Mouse (Mus musculus): ENCODE measurements around the gene Hspa1b. TPM values are rescaled to one million over a fixed set of nuclear protein-coding genes. Genes with fewer than 3 reads are reported as not detected.
A peak's percentile ranks its signal among the peaks of the same experiment; 100 is the strongest.
"Not testable (repeated sequence)": the region's sequence is repeated elsewhere in the genome, so short reads cannot be mapped to it uniquely, and the experiment has no call there.

The Hspa1b gene
- polyA plus RNA-seq, 1 experiment from 2014 or later: 0.26 TPM

DNA sequence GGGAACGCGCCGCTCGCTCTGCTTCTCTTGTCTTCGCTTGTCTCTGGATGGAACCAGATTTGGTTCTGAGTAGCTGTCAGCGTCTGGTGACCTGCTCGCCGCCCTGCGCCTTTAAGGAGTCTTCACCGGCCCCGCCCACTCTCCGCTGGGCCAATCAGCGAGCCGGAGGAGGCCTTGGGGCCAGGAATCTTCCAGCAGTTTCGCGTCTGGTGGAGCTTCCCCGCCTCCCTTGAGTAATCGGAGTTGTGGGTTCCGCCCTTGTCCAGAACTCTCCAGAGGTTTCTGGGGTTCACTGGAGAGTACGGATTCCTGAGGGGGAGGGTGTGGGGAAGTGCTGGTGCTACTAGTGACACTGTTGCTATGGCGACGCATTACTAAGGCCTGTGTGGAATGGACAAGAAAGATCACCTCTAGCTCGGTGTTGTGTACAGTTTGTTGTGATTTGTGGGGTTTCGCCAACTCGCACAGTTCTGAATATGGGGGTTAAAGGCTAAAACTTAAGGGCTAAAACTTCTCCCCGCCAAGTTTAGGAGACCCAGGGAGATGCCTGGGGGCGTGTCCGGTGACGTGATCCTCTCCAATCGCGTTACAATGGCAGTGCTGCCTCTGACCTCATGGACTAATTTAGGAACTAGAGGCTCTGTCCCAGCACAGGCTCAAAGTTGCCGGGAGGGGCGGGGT lies 13.2 kb upstream of the Hspa1b start, which contains the start of the genes Hspa1a and Hspa1l:
Hspa1a (minus strand) TSS at position 88 of the 681 bp plus-strand sequence.
Hspa1l (plus strand) TSS at position 635 of the 681 bp plus-strand sequence.
- H3K9ac ChIP-seq (ENCODE audit: low read length): peak within 1 kb of the TSS; percentile 2; the same call in 1 of the 2 replicates
- not testable (repeated sequence) for H3K36me3 ChIP-seq (ENCODE audit: control insufficient read depth, insufficient read depth, low read length); H3K9me3 ChIP-seq (ENCODE audit: control insufficient read depth, low read length); H3K27ac ChIP-seq (ENCODE audit: low read depth, low read length); H3K4me1 ChIP-seq (ENCODE audit: control insufficient read depth, insufficient read depth, low read length)
- WGBS: under 1% methylated on average over 25 of the region's 33 CpGs
- H3K27me3 ChIP-seq (ENCODE audit: control insufficient read depth, insufficient read depth, low read length): peaks cover 20% of the 10 kb centered on the region
- peak within 1 kb of the TSS; percentile 18 for H3K4me3 ChIP-seq (ENCODE audit: low read depth, low read length)
- H3K4me2 ChIP-seq: peak within 1 kb of the TSS; percentile 44
- DNase-seq (ENCODE audit: low spot score, missing footprints) (peak; percentile 96), ATAC-seq (ENCODE audit: low FRiP score) (peak; percentile 96)

DNA sequence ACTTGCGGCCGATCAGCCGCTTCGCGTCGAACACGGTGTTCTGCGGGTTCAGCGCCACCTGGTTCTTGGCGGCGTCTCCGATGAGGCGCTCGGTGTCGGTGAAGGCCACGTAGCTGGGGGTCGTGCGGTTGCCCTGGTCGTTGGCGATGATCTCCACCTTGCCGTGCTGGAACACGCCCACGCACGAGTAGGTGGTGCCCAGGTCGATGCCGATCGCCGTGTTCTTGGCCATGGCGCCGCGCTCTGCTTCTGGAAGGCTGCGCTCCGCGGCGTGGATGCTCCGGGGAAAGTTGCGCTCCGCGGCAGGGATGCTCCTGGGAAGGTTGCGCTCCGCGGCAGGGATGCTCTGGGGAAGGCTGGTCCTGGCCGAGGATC lies 12.6 kb upstream of the Hspa1b start:
- peaks cover 20% of the 10 kb centered on the region for H3K27me3 ChIP-seq (ENCODE audit: control insufficient read depth, insufficient read depth, low read length)
- H3K4me2 ChIP-seq: peak overlapping the region; percentile 44
- H3K9ac ChIP-seq (ENCODE audit: low read length); H3K27ac ChIP-seq (ENCODE audit: low read depth, low read length); H3K9me3 ChIP-seq (ENCODE audit: control insufficient read depth, low read length); H3K36me3 ChIP-seq (ENCODE audit: control insufficient read depth, insufficient read depth, low read length); DNase-seq (ENCODE audit: low spot score, missing footprints); H3K4me1 ChIP-seq (ENCODE audit: control insufficient read depth, insufficient read depth, low read length): not testable (repeated sequence)
- H3K4me3 ChIP-seq (ENCODE audit: low read depth, low read length): peak overlapping the region; percentile 18; the same call in 1 of the 2 replicates
- 0% methylated on average over 15 of the region's 43 CpGs for WGBS
- ATAC-seq (ENCODE audit: low FRiP score): peak; percentile 70

- H3K27me3 ChIP-seq (ENCODE audit: control insufficient read depth, insufficient read depth, low read length): peaks cover 20% of the 10 kb centered on the region
- H3K27ac ChIP-seq (ENCODE audit: low read depth, low read length); H3K9me3 ChIP-seq (ENCODE audit: control insufficient read depth, low read length); H3K4me1 ChIP-seq (ENCODE audit: control insufficient read depth, insufficient read depth, low read length); H3K4me3 ChIP-seq (ENCODE audit: low read depth, low read length); H3K36me3 ChIP-seq (ENCODE audit: control insufficient read depth, insufficient read depth, low read length); DNase-seq (ENCODE audit: low spot score, missing footprints); H3K9ac ChIP-seq (ENCODE audit: low read length); ATAC-seq (ENCODE audit: low FRiP score); H3K4me2 ChIP-seq: not testable (repeated sequence)
- 26% methylated on average over 24 of the region's 37 CpGs for WGBS
These were observed 11.8 kb upstream of the Hspa1b start for GRCm38 (mm10) chr17:34970850-34971249.

DNA sequence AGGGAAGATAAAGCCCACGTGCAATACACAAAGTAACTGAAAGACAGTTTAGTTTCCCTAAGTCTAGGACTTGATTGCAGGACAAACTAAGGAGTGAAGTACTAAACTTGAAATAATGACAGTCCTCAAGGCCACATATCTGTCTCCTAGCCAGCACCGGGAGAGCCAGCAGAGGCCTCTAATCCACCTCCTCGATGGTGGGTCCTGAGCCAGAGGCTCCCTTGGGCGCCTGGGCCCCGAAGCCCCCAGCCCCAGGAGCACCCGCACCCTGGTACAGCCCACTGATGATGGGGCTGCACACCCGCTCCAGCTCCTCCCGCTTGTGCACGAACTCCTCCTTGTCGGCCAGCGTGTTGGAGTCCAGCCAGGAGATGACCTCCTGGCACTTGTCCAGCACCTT lies 10.8 kb upstream of the Hspa1b start, which contains the start of gene Gm20481:
Gm20481 (plus strand) TSS at position 91 of the 400 bp plus-strand sequence.
- H3K4me3 ChIP-seq (ENCODE audit: low read depth, low read length): not testable (repeated sequence)
- WGBS: 70% methylated on average over 6 of the region's 11 CpGs
- peaks cover 20% of the 10 kb centered on the region for H3K27me3 ChIP-seq (ENCODE audit: control insufficient read depth, insufficient read depth, low read length)

GRCm38 (mm10) chr17:34965627-34966026 lies 6.6 kb upstream of the Hspa1b start:
- no peaks in the 10 kb centered on the region for H3K9me3 ChIP-seq (ENCODE audit: control insufficient read depth, low read length)
- DNase-seq (ENCODE audit: low spot score, missing footprints) (no peak), ATAC-seq (ENCODE audit: low FRiP score) (no peak)
- H3K4me2 ChIP-seq: no peak overlapping the region
- H3K27me3 ChIP-seq (ENCODE audit: control insufficient read depth, insufficient read depth, low read length): peaks cover 20% of the 10 kb centered on the region
- H3K4me3 ChIP-seq (ENCODE audit: low read depth, low read length): no peak overlapping the region
- H3K27ac ChIP-seq (ENCODE audit: low read depth, low read length): no peak overlapping the region
- H3K9ac ChIP-seq (ENCODE audit: low read length): no peak overlapping the region
- H3K4me1 ChIP-seq (ENCODE audit: control insufficient read depth, insufficient read depth, low read length): no peaks in the 10 kb centered on the region
- H3K36me3 ChIP-seq (ENCODE audit: control insufficient read depth, insufficient read depth, low read length): no peaks in the 10 kb centered on the region
- WGBS: 83% methylated on average over 5 of the region's 5 CpGs

More for the DNA sequence above, 10.8 kb upstream of the Hspa1b start, which contains the start of gene Gm20481:
- not testable (repeated sequence) for H3K27ac ChIP-seq (ENCODE audit: low read depth, low read length); H3K9me3 ChIP-seq (ENCODE audit: control insufficient read depth, low read length); H3K4me1 ChIP-seq (ENCODE audit: control insufficient read depth, insufficient read depth, low read length); DNase-seq (ENCODE audit: low spot score, missing footprints); H3K4me2 ChIP-seq; H3K9ac ChIP-seq (ENCODE audit: low read length); ATAC-seq (ENCODE audit: low FRiP score); H3K36me3 ChIP-seq (ENCODE audit: control insufficient read depth, insufficient read depth, low read length)

GRCm38 (mm10) chr17:34964640-34965049 lies 5.6 kb upstream of the Hspa1b start:
- Histone ChIP-seq H3K4me1 (ENCODE audit: control insufficient read depth, insufficient read depth, low read length) (peaks cover 3% of the 10 kb centered on the region), H3K9me3 (ENCODE audit: control insufficient read depth, low read length) (no peaks in the 10 kb centered on the region), H3K27ac (ENCODE audit: low read depth, low read length) (no peak overlapping the region), H3K9ac (ENCODE audit: low read length) (no peak overlapping the region), H3K36me3 (ENCODE audit: control insufficient read depth, insufficient read depth, low read length) (no peaks in the 10 kb centered on the region), H3K27me3 (ENCODE audit: control insufficient read depth, insufficient read depth, low read length) (peaks cover 17% of the 10 kb centered on the region), H3K4me2 (no peak overlapping the region), H3K4me3 (ENCODE audit: low read depth, low read length) (no peak overlapping the region)
- ATAC-seq (ENCODE audit: low FRiP score): no peak
- WGBS: 5% methylated on average over 1 of the region's 1 CpGs
- DNase-seq (ENCODE audit: low spot score, missing footprints): no peak

GRCm38 (mm10) chr17:34962841-34963240 lies 3.8 kb upstream of the Hspa1b start:
- ATAC-seq (ENCODE audit: low FRiP score): no peak

GRCm38 (mm10) chr17:34962125-34962524 lies 3.1 kb upstream of the Hspa1b start:
- Histone ChIP-seq H3K27ac (ENCODE audit: low read depth, low read length) (no peak overlapping the region), H3K9me3 (ENCODE audit: control insufficient read depth, low read length) (no peaks in the 10 kb centered on the region), H3K27me3 (ENCODE audit: control insufficient read depth, insufficient read depth, low read length) (no peaks in the 10 kb centered on the region), H3K36me3 (ENCODE audit: control insufficient read depth, insufficient read depth, low read length) (no peaks in the 10 kb centered on the region), H3K9ac (ENCODE audit: low read length) (no peak overlapping the region), H3K4me2 (no peak overlapping the region), H3K4me3 (ENCODE audit: low read depth, low read length) (no peak overlapping the region), H3K4me1 (ENCODE audit: control insufficient read depth, insufficient read depth, low read length) (peaks cover 4% of the 10 kb centered on the region)
- DNase-seq (ENCODE audit: low spot score, missing footprints) (no peak), ATAC-seq (ENCODE audit: low FRiP score) (no peak)
- 44% methylated on average over 3 of the region's 3 CpGs for WGBS

More at GRCm38 (mm10) chr17:34962841-34963240, 3.8 kb upstream of the Hspa1b start:
- Histone ChIP-seq H3K27ac (ENCODE audit: low read depth, low read length) (no peak overlapping the region), H3K4me1 (ENCODE audit: control insufficient read depth, insufficient read depth, low read length) (peaks cover 4% of the 10 kb centered on the region), H3K9me3 (ENCODE audit: control insufficient read depth, low read length) (no peaks in the 10 kb centered on the region), H3K4me3 (ENCODE audit: low read depth, low read length) (no peak overlapping the region), H3K9ac (ENCODE audit: low read length) (no peak overlapping the region), H3K36me3 (ENCODE audit: control insufficient read depth, insufficient read depth, low read length) (no peaks in the 10 kb centered on the region), H3K4me2 (no peak overlapping the region), H3K27me3 (ENCODE audit: control insufficient read depth, insufficient read depth, low read length) (peaks cover 3% of the 10 kb centered on the region; the same call in 1 of the 2 replicates)
- DNase-seq (ENCODE audit: low spot score, missing footprints): no peak
- WGBS: 54% methylated on average over 1 of the region's 1 CpGs

- H3K27me3 ChIP-seq (ENCODE audit: control insufficient read depth, insufficient read depth, low read length): peaks cover 5% of the 10 kb centered on the region
- no peak for DNase-seq (ENCODE audit: low spot score, missing footprints)
These were observed 1.9 kb upstream of the Hspa1b start for GRCm38 (mm10) chr17:34960702-34961493.

More at GRCm38 (mm10) chr17:34960702-34961493, 1.9 kb upstream of the Hspa1b start:
- Histone ChIP-seq H3K9ac (ENCODE audit: low read length) (no peak overlapping the region), H3K4me2 (no peak overlapping the region), H3K4me1 (ENCODE audit: control insufficient read depth, insufficient read depth, low read length) (peaks cover 4% of the 10 kb centered on the region), H3K36me3 (ENCODE audit: control insufficient read depth, insufficient read depth, low read length) (no peaks in the 10 kb centered on the region), H3K27ac (ENCODE audit: low read depth, low read length) (no peak overlapping the region), H3K4me3 (ENCODE audit: low read depth, low read length) (no peak overlapping the region), H3K9me3 (ENCODE audit: control insufficient read depth, low read length) (no peaks in the 10 kb centered on the region)
- ATAC-seq (ENCODE audit: low FRiP score): no peak

All from midbrain, embryonic 11.5 days (tissue).